Mouse (Mus musculus): ENCODE measurements around the gene Phf5a. TPM values are rescaled to one million over a fixed set of nuclear protein-coding genes. Genes with fewer than 3 reads are reported as not detected.

Gene Phf5a
- polyA plus RNA-seq, 1 experiment from 2014 or later, result 124 TPM

GRCm38 (mm10) chr15:81829208-81829580 is 42.5 kb downstream of the Phf5a start:
- 72% methylated on average over 2 of the region's 2 CpGs for WGBS
- Histone ChIP-seq H3K4me2 (no peak overlapping the region), H3K9me3 (no peaks in the 10 kb centered on the region), H3K4me1 (no peaks in the 10 kb centered on the region), H3K27ac (no peak overlapping the region), H3K27me3 (replicated peaks) (no peaks in the 10 kb centered on the region), H3K4me3 (no peak overlapping the region), H3K9ac (no peak overlapping the region), H3K36me3 (replicated peaks) (peaks cover 20% of the 10 kb centered on the region)
- ATAC-seq (replicated peaks), result no peak

- ATAC-seq (replicated peaks), result no peak
- 91% methylated on average over 7 of the region's 7 CpGs for WGBS
- no peaks in the 10 kb centered on the region for H3K27me3 ChIP-seq (replicated peaks)
- H3K9ac ChIP-seq, result no peak overlapping the region
- peaks cover 25% of the 10 kb centered on the region for H3K36me3 ChIP-seq (replicated peaks)
- H3K4me3 ChIP-seq, result no peak overlapping the region
- no peaks in the 10 kb centered on the region for H3K9me3 ChIP-seq
- H3K27ac ChIP-seq, result no peak overlapping the region
- H3K4me2 ChIP-seq, result no peak overlapping the region
- H3K4me1 ChIP-seq, result no peaks in the 10 kb centered on the region
Measured at GRCm38 (mm10) chr15:81828426-81829207, 43.1 kb downstream of the Phf5a start.

GRCm38 (mm10) chr15:81824832-81825231 is 46.9 kb downstream of the Phf5a start:
- 86% methylated on average over 3 of the region's 3 CpGs for WGBS
- no peak overlapping the region for H3K4me3 ChIP-seq
- no peaks in the 10 kb centered on the region for H3K4me1 ChIP-seq
- no peak overlapping the region for H3K9ac ChIP-seq
- no peaks in the 10 kb centered on the region for H3K27me3 ChIP-seq (replicated peaks)
- no peak for ATAC-seq (replicated peaks)
- no peak overlapping the region for H3K4me2 ChIP-seq
- peaks cover 51% of the 10 kb centered on the region for H3K36me3 ChIP-seq (replicated peaks)
- H3K27ac ChIP-seq, result no peak overlapping the region
- no peaks in the 10 kb centered on the region for H3K9me3 ChIP-seq

GRCm38 (mm10) chr15:81822631-81823030 is 49.1 kb downstream of the Phf5a start:
- Histone ChIP-seq H3K27me3 (replicated peaks) (no peaks in the 10 kb centered on the region), H3K4me2 (no peak overlapping the region), H3K4me1 (no peaks in the 10 kb centered on the region), H3K9me3 (no peaks in the 10 kb centered on the region), H3K36me3 (replicated peaks) (peaks cover 57% of the 10 kb centered on the region), H3K27ac (no peak overlapping the region), H3K9ac (no peak overlapping the region), H3K4me3 (no peak overlapping the region)
- 90% methylated on average over 3 of the region's 3 CpGs for WGBS
- no peak for ATAC-seq (replicated peaks)

GRCm38 (mm10) chr15:81818404-81818803 is 53.3 kb downstream of the Phf5a start:
- Histone ChIP-seq H3K27me3 (replicated peaks) (no peaks in the 10 kb centered on the region), H3K36me3 (replicated peaks) (peaks cover 62% of the 10 kb centered on the region), H3K4me1 (peaks cover 10% of the 10 kb centered on the region), H3K9ac (no peak overlapping the region), H3K4me3 (no peak overlapping the region), H3K9me3 (no peaks in the 10 kb centered on the region), H3K4me2 (no peak overlapping the region), H3K27ac (no peak overlapping the region)
- no peak for ATAC-seq (replicated peaks)
- WGBS, result 89% methylated on average over 3 of the region's 3 CpGs

GRCm38 (mm10) chr15:81814716-81815370 is 56.9 kb downstream of the Phf5a start:
- Histone ChIP-seq H3K27me3 (replicated peaks) (no peaks in the 10 kb centered on the region), H3K9ac (no peak overlapping the region), H3K4me1 (peaks cover 34% of the 10 kb centered on the region), H3K27ac (no peak overlapping the region), H3K9me3 (no peaks in the 10 kb centered on the region), H3K36me3 (replicated peaks) (peaks cover 39% of the 10 kb centered on the region), H3K4me3 (no peak overlapping the region), H3K4me2 (no peak overlapping the region)
- no peak for ATAC-seq (replicated peaks)
- WGBS, result 90% methylated on average over 12 of the region's 12 CpGs

Other genes with a start within 250 kb of the Phf5a start
- 31.5 and 32.1 TPM in 2 replicates for gene L3mbtl2, start 208.0 kb downstream of the Phf5a start, polyA plus RNA-seq (2015; fragmentation: Nextera tagmentation; extraction: Ambion mirVana)
- gene Chadl, start 174.6 kb downstream of the Phf5a start, polyA plus RNA-seq (2015; fragmentation: Nextera tagmentation; extraction: Ambion mirVana), result 31.2 and 33.7 TPM in 2 replicates
- gene Zc3h7b, start 126.9 kb downstream of the Phf5a start, polyA plus RNA-seq (2015; fragmentation: Nextera tagmentation; extraction: Ambion mirVana), result 59.2 and 59.7 TPM in 2 replicates
- gene Rangap1, start 126.4 kb downstream of the Phf5a start, polyA plus RNA-seq (2015; fragmentation: Nextera tagmentation; extraction: Ambion mirVana), result 162 and 164 TPM in 2 replicates
- gene Tef, start 69.5 kb downstream of the Phf5a start, polyA plus RNA-seq (2015; fragmentation: Nextera tagmentation; extraction: Ambion mirVana), result 24.0 and 25.2 TPM in 2 replicates
- gene Tob2, start 13.1 kb downstream of the Phf5a start, polyA plus RNA-seq (2015; fragmentation: Nextera tagmentation; extraction: Ambion mirVana), result 16.5 and 18.5 TPM in 2 replicates
- gene Aco2, start 398 bp upstream of the Phf5a start, polyA plus RNA-seq (2015; fragmentation: Nextera tagmentation; extraction: Ambion mirVana), result 265 and 271 TPM in 2 replicates
- 81.5 and 83.1 TPM in 2 replicates for gene Polr3h, start 54.3 kb upstream of the Phf5a start, polyA plus RNA-seq (2015; fragmentation: Nextera tagmentation; extraction: Ambion mirVana)
- 248 and 250 TPM in 2 replicates for gene Csdc2, start 64.8 kb upstream of the Phf5a start, polyA plus RNA-seq (2015; fragmentation: Nextera tagmentation; extraction: Ambion mirVana)
- gene Pmm1, start 89.0 kb upstream of the Phf5a start, polyA plus RNA-seq (2015; fragmentation: Nextera tagmentation; extraction: Ambion mirVana), result 84.3 and 89.9 TPM in 2 replicates
- not detected in 2 replicates for gene 1700029P11Rik, start 108.6 kb upstream of the Phf5a start, polyA plus RNA-seq (2015; fragmentation: Nextera tagmentation; extraction: Ambion mirVana)
- 43.1 and 46.7 TPM in 2 replicates for gene Xrcc6, start 115.9 kb upstream of the Phf5a start, polyA plus RNA-seq (2015; fragmentation: Nextera tagmentation; extraction: Ambion mirVana)
- 50.6 and 50.9 TPM in 2 replicates for gene Desi1, start 162.0 kb upstream of the Phf5a start, polyA plus RNA-seq (2015; fragmentation: Nextera tagmentation; extraction: Ambion mirVana)
- 231 and 247 TPM in 2 replicates for gene Snu13, start 175.7 kb upstream of the Phf5a start, polyA plus RNA-seq (2015; fragmentation: Nextera tagmentation; extraction: Ambion mirVana)
- not detected in 2 replicates for gene 4930407I10Rik, start 187.2 kb upstream of the Phf5a start, polyA plus RNA-seq (2015; fragmentation: Nextera tagmentation; extraction: Ambion mirVana)
- gene Mei1, start 198.1 kb upstream of the Phf5a start, polyA plus RNA-seq (2015; fragmentation: Nextera tagmentation; extraction: Ambion mirVana), result 0.10 TPM in 1 of 2 replicates, not detected in the other

All from midbrain, embryonic 15.5 days (tissue).